Mouse (Mus musculus) lung, postnatal 0 days (tissue): ENCODE measurements around the gene Vsx2.

ENCODE experiments used
- CTCF ChIP-seq: IDR thresholded peaks from 2 replicates; pipeline ENCODE4 v1.5.1; 2016; ENCODE audit warnings: antibody characterized with exemption, mild to moderate bottlenecking
- EP300 ChIP-seq: IDR thresholded peaks from 2 replicates; pipeline ENCODE4 v1.6.1; 2016; ENCODE audit warnings: antibody characterized with exemption, mild to moderate bottlenecking, control low read depth

DNA sequence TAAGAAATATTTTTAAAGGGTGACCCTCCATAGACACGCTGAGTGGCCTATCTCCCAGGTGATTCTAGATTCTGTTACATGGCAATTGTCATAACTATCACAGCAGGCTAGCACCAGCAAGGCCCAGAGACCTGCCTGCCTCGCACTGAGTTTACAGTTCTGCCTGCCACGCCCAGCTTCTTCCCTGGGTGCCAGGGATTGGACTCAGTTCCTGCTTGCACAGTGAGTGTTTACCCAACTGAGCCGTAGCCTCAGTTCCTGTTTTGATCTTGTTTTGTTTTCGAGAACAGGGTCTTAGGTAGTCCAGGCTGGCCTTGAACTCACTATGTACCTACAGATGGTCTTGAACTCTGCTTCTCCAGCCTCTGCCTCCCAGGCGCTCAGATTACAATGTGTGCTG, 2.0 kb upstream of the Vsx2 start:
- TF ChIP-seq CTCF = no peak
- TF ChIP-seq EP300 = no peak
